8 mouse cellular contexts compared by ENCODE assay signal in the genomic region with DNA sequence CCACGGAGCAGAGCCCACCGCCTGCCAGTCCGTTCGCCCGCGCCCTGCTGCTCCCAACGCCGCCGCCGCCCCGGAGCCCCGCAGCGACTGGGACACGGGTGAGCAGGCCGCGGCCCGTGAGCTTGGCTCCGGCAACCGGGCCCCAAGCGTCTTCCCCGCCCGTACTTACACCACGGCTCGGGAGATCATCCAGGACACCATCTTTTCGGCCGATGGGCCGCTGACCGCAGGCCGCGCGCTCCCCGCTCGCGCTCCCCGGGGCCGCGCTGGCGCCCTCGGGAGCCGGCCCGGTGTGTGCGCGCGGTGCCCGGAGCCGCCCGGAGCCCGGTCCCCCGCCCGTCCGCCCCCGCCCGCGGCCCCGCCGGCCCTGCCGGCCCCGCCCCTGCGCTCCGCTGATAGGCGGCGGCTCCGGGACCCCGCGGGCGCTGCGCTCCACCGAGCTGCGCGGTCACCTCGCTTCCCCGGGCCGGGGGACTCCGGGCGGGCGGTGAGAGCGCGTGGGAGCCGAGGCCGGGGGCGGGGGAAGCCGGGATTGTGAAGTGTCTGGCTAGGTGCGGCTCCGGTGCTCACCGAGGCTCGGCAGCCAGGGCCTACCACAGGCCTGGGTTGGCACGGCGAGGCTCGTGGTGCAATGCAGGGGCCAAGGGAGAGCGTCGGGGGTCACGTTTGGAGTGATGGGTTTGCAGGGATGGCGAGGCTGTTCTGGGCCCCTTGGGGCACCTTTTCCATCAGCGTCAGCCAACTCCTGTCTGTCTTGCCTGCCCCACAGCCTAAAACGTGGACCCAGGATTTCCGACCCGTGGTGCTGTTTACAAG. TPM values are rescaled to one million over a fixed set of nuclear protein-coding genes. Genes with fewer than 3 reads are reported as not detected.
DNase-seq lines count a peak whose midpoint lies in the region; ATAC-seq and TF ChIP-seq lines count a peak whose summit lies in the region.

Gene Reep3 (minus strand): TSS at position 325 of the 816 bp plus-strand sequence.

- peak within 1 kb of the TSS; percentile 97 for H3K4me3 ChIP-seq in ES-Bruce4 (ENCODE audit: low read depth, low read length)
- peak within 1 kb of the TSS; percentile 65 for H3K4me3 ChIP-seq in forebrain, postnatal 0 days (ENCODE audit: low read depth, low read length)
- H3K4me3 ChIP-seq in layer of hippocampus, adult 2 months: peak within 1 kb of the TSS; percentile 94
- H3K4me3 ChIP-seq in lung, embryonic 16.5 days (ENCODE audit: low read length): peak within 1 kb of the TSS; percentile 77
- peak within 1 kb of the TSS; percentile 85 for H3K4me3 ChIP-seq in thymus, adult 2 months (ENCODE audit: control insufficient read depth, insufficient read depth, low read length)

- H3K4me1 ChIP-seq in ES-Bruce4 (ENCODE audit: control insufficient read depth, insufficient read depth, low read length): no peaks in the 10 kb centered on the region
- H3K4me1 ChIP-seq in forebrain, postnatal 0 days (ENCODE audit: insufficient read depth): peaks cover 19% of the 10 kb centered on the region
- H3K4me1 ChIP-seq in lung, embryonic 16.5 days (replicated peaks; ENCODE audit: control insufficient read depth, insufficient read depth, low read length): peaks cover 38% of the 10 kb centered on the region
- H3K4me1 ChIP-seq in thymus, adult 2 months (replicated peaks; ENCODE audit: control insufficient read depth, insufficient read depth, low read length): 0 out of 2 replicates have a peak, but pooled peaks cover 2% of the 10 kb centered on the region

- intact Hi-C loops in heart, postnatal 36 days (cut with DNase I): loop anchor here (1.0 to 5.0 kb wide), 5 partner anchors 30 to 186 kb away; no protein-coding TSS in a partner anchor

- H3K4me2 ChIP-seq in forebrain, postnatal 0 days (ENCODE audit: low read depth): peak within 1 kb of the TSS; percentile 59
- H3K4me2 ChIP-seq in lung, embryonic 16.5 days (ENCODE audit: low read depth, low read length): peak within 1 kb of the TSS; percentile 67

- WGBS in forebrain, postnatal 0 days: 6% methylated on average over 57 of the region's 97 CpGs
- WGBS in lung, embryonic 16.5 days: under 1% methylated on average over 57 of the region's 97 CpGs
- 1% methylated on average over 95 of the region's 97 CpGs for WGBS in thymus, adult 2 months

- no peak for TF ChIP-seq POLR2A in ES-Bruce4 (IDR thresholded peaks at IDR 0.05; ENCODE audit: insufficient read depth, low read length)
- TF ChIP-seq POLR2A in thymus, adult 2 months (IDR thresholded peaks at IDR 0.05; ENCODE audit: control insufficient read depth, extremely low read depth, insufficient read depth, low read length, poor library complexity): peak; percentile 5; the same call in 1 of the 2 replicates

- peak within 1 kb of the TSS; percentile 89 for H3K27ac ChIP-seq in ES-Bruce4 (ENCODE audit: insufficient read depth, low read length)
- H3K27ac ChIP-seq in forebrain, postnatal 0 days (ENCODE audit: low read depth, low read length): peak within 1 kb of the TSS; percentile 98
- peak within 1 kb of the TSS; percentile 100 for H3K27ac ChIP-seq in layer of hippocampus, adult 2 months
- peak within 1 kb of the TSS; percentile 99 for H3K27ac ChIP-seq in lung, embryonic 16.5 days (ENCODE audit: low read length)
- H3K27ac ChIP-seq in thymus, adult 2 months (ENCODE audit: control insufficient read depth, insufficient read depth, low read length): peak within 1 kb of the TSS; percentile 18; the same call in 1 of the 2 replicates

- H3K27me3 ChIP-seq in ES-Bruce4 (ENCODE audit: control insufficient read depth, insufficient read depth, low read length, poor library complexity, severe bottlenecking): no peaks in the 10 kb centered on the region
- no peaks in the 10 kb centered on the region for H3K27me3 ChIP-seq in forebrain, postnatal 0 days (ENCODE audit: insufficient read depth, low read length)
- H3K27me3 ChIP-seq in lung, embryonic 16.5 days (ENCODE audit: control insufficient read depth, insufficient read depth, low read depth, low read length): no peaks in the 10 kb centered on the region
- no peaks in the 10 kb centered on the region for H3K27me3 ChIP-seq in thymus, adult 2 months (ENCODE audit: control insufficient read depth, insufficient read depth, low read length)

- H3K9me3 ChIP-seq in ES-Bruce4 (replicated peaks; ENCODE audit: control insufficient read depth, insufficient read depth, low read length, poor library complexity, severe bottlenecking): no peaks in the 10 kb centered on the region
- H3K9me3 ChIP-seq in forebrain, postnatal 0 days (ENCODE audit: low read length): no peaks in the 10 kb centered on the region
- no peaks in the 10 kb centered on the region for H3K9me3 ChIP-seq in lung, embryonic 16.5 days (ENCODE audit: control insufficient read depth, low read length)

- no peak for TF ChIP-seq CTCF in ES-Bruce4 (IDR thresholded peaks at IDR 0.05; ENCODE audit: low read depth, low read length)
- no peak for TF ChIP-seq CTCF in forebrain, postnatal 0 days (IDR thresholded peaks at IDR 0.05; ENCODE audit: low read depth)
- TF ChIP-seq CTCF in layer of hippocampus, adult 2 months (conservative IDR thresholded peaks at IDR 0.05): no peak
- no peak for TF ChIP-seq CTCF in thymus, adult 2 months (IDR thresholded peaks at IDR 0.05; ENCODE audit: borderline replicate concordance, control insufficient read depth, extremely low read depth, insufficient read depth, low read length, poor library complexity)

- H3K9ac ChIP-seq in ES-Bruce4 (ENCODE audit: low read depth, poor library complexity, severe bottlenecking): peak within 1 kb of the TSS; percentile 94
- H3K9ac ChIP-seq in forebrain, postnatal 0 days: peak within 1 kb of the TSS; percentile 97
- peak within 1 kb of the TSS; percentile 99 for H3K9ac ChIP-seq in lung, embryonic 16.5 days (ENCODE audit: low read length)

- DNase-seq in cerebellum, adult 11 months: peak; percentile 71
- peak; percentile 65 for DNase-seq in forebrain, postnatal 0 days
- peak; percentile 77 to 87 for DNase-seq in heart, postnatal 36 days
- DNase-seq in layer of hippocampus, adult 2 months (ENCODE audit: low spot score in 2 of 2): peak; percentile 48 to 51
- peak; percentile 67 for DNase-seq in ovary, adult 18-20 months (ENCODE audit: low spot score)
- peak; percentile 73 for DNase-seq in thymus, adult 2 months

- H3K36me3 ChIP-seq in ES-Bruce4 (ENCODE audit: control insufficient read depth, insufficient read depth, low read length, poor library complexity, severe bottlenecking): 0 out of 2 replicates have a peak, but pooled peaks cover 2% of the 10 kb centered on the region
- H3K36me3 ChIP-seq in forebrain, postnatal 0 days (ENCODE audit: insufficient read depth): no peaks in the 10 kb centered on the region
- no peaks in the 10 kb centered on the region for H3K36me3 ChIP-seq in lung, embryonic 16.5 days (ENCODE audit: control insufficient read depth, insufficient read depth, low read length)
- H3K36me3 ChIP-seq in thymus, adult 2 months (ENCODE audit: control insufficient read depth, insufficient read depth, low read length): no peaks in the 10 kb centered on the region

- peak; percentile 82 for ATAC-seq in forebrain, postnatal 0 days
- peak; percentile 91 for ATAC-seq in lung, embryonic 16.5 days (ENCODE audit: low read depth)

- TF ChIP-seq EP300 in ES-Bruce4 (IDR thresholded peaks at IDR 0.05; ENCODE audit: insufficient read depth, low read depth, low read length): no peak

RNA-seq across cellular contexts. Expression of gene Reep3, which starts in this region (rescaled TPM):
- 47.9 and 50.5 TPM in 2 replicates for polyA plus RNA-seq in ES-Bruce4 (2011; ENCODE audit: insufficient read depth, insufficient read length, low read depth, missing spikeins)
- 21.7 and 30.8 TPM in 2 replicates for total RNA-seq in forebrain, postnatal 0 days (2014; rRNA removed)
- polyA plus RNA-seq in forebrain, postnatal 0 days (2015; fragmentation: Nextera tagmentation; extraction: Ambion mirVana): 18.8 and 23.7 TPM in 2 replicates
- total RNA-seq in heart, postnatal 36 days (2021): 10 to 100 TPM; 22.2 to 22.5 TPM
- total RNA-seq in layer of hippocampus, adult 2 months (2021): 10 to 100 TPM; 18.3 to 21.9 TPM
- 37.9 and 38.6 TPM in 2 replicates for polyA plus RNA-seq in lung, embryonic 16.5 days (2015; fragmentation: Nextera tagmentation; extraction: Ambion mirVana)
- polyA plus RNA-seq in thymus, adult 2 months (2012; rRNA removed): 12.9 and 13.2 TPM in 2 replicates

Comparison
In these comparisons a context has a peak if more than half of its experiments do, and no peak if none do; other contexts are left out.
1. Peak in every context shown above with its lines: DNase-seq, ATAC-seq, H3K4me3 ChIP-seq and H3K27ac ChIP-seq.
2. H3K27ac ChIP-seq: peak in every context shown above with its lines; median percentile 100 in layer of hippocampus, adult 2 months; 99 in lung, embryonic 16.5 days; 98 in forebrain, postnatal 0 days; 89 in ES-Bruce4; 18 in thymus, adult 2 months.